ENCODE assay signal across 8 mouse cellular contexts in genomic region chrX:137667011-137667410, GRCm38 (mm10).
DNase-seq lines count a peak whose midpoint lies in the region; ATAC-seq and TF ChIP-seq lines count a peak whose summit lies in the region.

No protein-coding gene starts in this region.

- H3K9me3 ChIP-seq in liver, postnatal 0 days (ENCODE audit: low read length) = no peaks in the 10 kb centered on the region
- no peaks in the 10 kb centered on the region for H3K9me3 ChIP-seq in forebrain, embryonic 13.5 days (replicated peaks)

- H3K4me2 ChIP-seq in liver, postnatal 0 days (ENCODE audit: low read depth, low read length) = no peak overlapping the region
- H3K4me2 ChIP-seq in forebrain, embryonic 13.5 days = no peak overlapping the region

- no peak for ATAC-seq in liver, postnatal 0 days
- no peak for ATAC-seq in forebrain, embryonic 13.5 days

- DNase-seq in frontal cortex, postnatal 25 days (ENCODE audit: low spot score in 2 of 2) = peak; percentile 1 to 5
- no peak for DNase-seq in frontal cortex, postnatal 10 days (ENCODE audit: low spot score in 2 of 2)
- DNase-seq in liver, postnatal 0 days = no peak
- DNase-seq in liver = no peak
- peak; percentile 1 for DNase-seq in ZHBTc4 (ENCODE audit: low read depth, low spot score)
- DNase-seq in mesoderm, embryonic 11.5 days (ENCODE audit: low read depth, low spot score) = peak; percentile 54
- no peak for DNase-seq in neural tube, embryonic 10.5 days (ENCODE audit: extremely low spot score, low spot score)

- TF ChIP-seq EP300 in liver, postnatal 0 days (IDR thresholded peaks at IDR 0.05; ENCODE audit: low read depth) = no peak

- no peaks in the 10 kb centered on the region for H3K36me3 ChIP-seq in liver, postnatal 0 days (replicated peaks; ENCODE audit: insufficient read depth, low read length)
- H3K36me3 ChIP-seq in forebrain, embryonic 13.5 days (ENCODE audit: poor library complexity, severe bottlenecking) = no peaks in the 10 kb centered on the region

- H3K4me1 ChIP-seq in liver, postnatal 0 days (ENCODE audit: insufficient read depth) = no peaks in the 10 kb centered on the region
- H3K4me1 ChIP-seq in forebrain, embryonic 13.5 days = no peaks in the 10 kb centered on the region

- no peaks in the 10 kb centered on the region for H3K27me3 ChIP-seq in liver, postnatal 0 days (ENCODE audit: insufficient read depth, low read length)
- no peaks in the 10 kb centered on the region for H3K27me3 ChIP-seq in forebrain, embryonic 13.5 days

- H3K9ac ChIP-seq in liver, postnatal 0 days (replicated peaks) = no peak overlapping the region
- no peak overlapping the region for H3K9ac ChIP-seq in forebrain, embryonic 13.5 days

- 24% methylated on average over 2 of the region's 2 CpGs for WGBS in liver, postnatal 0 days (ENCODE audit: insufficient replicate concordance)
- 34% methylated on average over 2 of the region's 2 CpGs for WGBS in forebrain, embryonic 13.5 days

- H3K27ac ChIP-seq in liver, postnatal 0 days (ENCODE audit: low read depth) = no peak overlapping the region
- no peak overlapping the region for H3K27ac ChIP-seq in forebrain, embryonic 13.5 days

- TF ChIP-seq CTCF in liver, postnatal 0 days (IDR thresholded peaks at IDR 0.05; ENCODE audit: low read depth) = peak; percentile 40

- H3K4me3 ChIP-seq in liver, postnatal 0 days (ENCODE audit: low read depth, low read length) = no peak overlapping the region
- H3K4me3 ChIP-seq in forebrain, embryonic 13.5 days = no peak overlapping the region

Comparison
In these comparisons a context has a peak if more than half of its experiments do, and no peak if none do; other contexts are left out.
1. DNase-seq: peak in frontal cortex, postnatal 25 days (2 of 2), ZHBTc4 (single experiment) and mesoderm, embryonic 11.5 days (single experiment); none in frontal cortex, postnatal 10 days (0 of 2), liver, postnatal 0 days (single experiment), liver (single experiment) and neural tube, embryonic 10.5 days (single experiment).